Mouse (Mus musculus) heart, embryonic 16.5 days (tissue): ENCODE results near the gene Flnc. TPM values are rescaled to one million over a fixed set of nuclear protein-coding genes. Genes with fewer than 3 reads are reported as not detected.

Source experiments
- ATAC-seq: fragments of 200-750 bp; cut with Nextera tagmentation; replicated peaks from 2 replicates; pipeline ENCODE4 v1.8.0; 2017; ENCODE audit warnings: moderate number of reproducible peaks; ENCODE audit not compliant: insufficient read depth, low FRiP score; ENCODE audit errors: extremely low read depth
- H3K27ac ChIP-seq: fragments of 300-500 bp; sonication (generic); 2 replicates; pipeline ENCODE4 v1.5.1; 2014; ENCODE audit warnings: mild to moderate bottlenecking, low read length, control low read depth, moderate library complexity
- H3K27me3 ChIP-seq: fragments of 300-500 bp; sonication (generic); 2 replicates; pipeline ENCODE4 v1.6.1; 2014; ENCODE audit warnings: low read length, mixed read lengths; ENCODE audit not compliant: control insufficient read depth, insufficient read depth
- H3K36me3 ChIP-seq: fragments of 300-500 bp; sonication (generic); 2 replicates; pipeline ENCODE4 v1.6.1; 2014; ENCODE audit not compliant: control insufficient read depth, insufficient read depth
- H3K4me1 ChIP-seq: fragments of 300-500 bp; sonication (generic); 2 replicates; pipeline ENCODE4 v1.6.1; 2014; ENCODE audit warnings: low read length, mixed read lengths; ENCODE audit not compliant: control insufficient read depth, insufficient read depth
- H3K4me2 ChIP-seq: fragments of 300-500 bp; sonication (generic); 2 replicates; pipeline ENCODE4 v1.6.1; 2014; ENCODE audit warnings: low read depth, mild to moderate bottlenecking, control low read depth, low read length
- H3K4me3 ChIP-seq: fragments of 300-500 bp; sonication (generic); 2 replicates; pipeline ENCODE4 v1.5.1; 2014; ENCODE audit warnings: mild to moderate bottlenecking, control low read depth, low read length
- H3K9ac ChIP-seq: fragments of 300-500 bp; sonication (generic); 2 replicates; pipeline ENCODE4 v1.6.1; 2014; ENCODE audit warnings: low read length, control low read depth
- H3K9me3 ChIP-seq: fragments of 300-500 bp; sonication (generic); replicated peaks from 2 replicates; pipeline ENCODE4 v1.6.1; 2016; ENCODE audit warnings: low read length; ENCODE audit not compliant: control insufficient read depth
- WGBS: fragments of 180-500 bp; shearing (Covaris S2); extraction: QIAGEN DNeasy Blood & Tissue Kit; methylation state at CpG from one replicate; pipeline ENCODE4 v1.1.7; 2014; 5-methylcytosine and 5-hydroxymethylcytosine counted together
- microRNA-seq: library from miRNA; unstranded; fragments of <30 nt; microRNA quantifications from one replicate; pipeline ENCODE4, GENCODE M21; 2017
- polyA plus RNA-seq: library from polyadenylated mRNA; unstranded; fragments of >200 nt; fragmentation: Nextera tagmentation; extraction: Ambion mirVana; gene quantifications from 2 replicates; pipeline ENCODE4 v1.2.1, GENCODE M21; 2015

Flnc gene
- polyA plus RNA-seq, 1 experiment from 2014 or later, result 38.3 TPM

GRCm38 (mm10) chr6:29506834-29507233 is 73.8 kb downstream of the Flnc start:
- ATAC-seq, result no peak

GRCm38 (mm10) chr6:29507447-29508309 is 74.6 kb downstream of the Flnc start, which contains the start of gene Kcp:
TSS of gene Kcp (minus strand) at chr6:29507952.
- peaks cover 10% of the 10 kb centered on the region; the same call in 1 of the 2 replicates for H3K27me3 ChIP-seq
- no peak within 1 kb of the TSS for H3K27ac ChIP-seq
- no peaks in the 10 kb centered on the region for H3K36me3 ChIP-seq
- no peaks in the 10 kb centered on the region for H3K9me3 ChIP-seq
- WGBS, result under 1% methylated on average over 43 of the region's 47 CpGs
- H3K4me2 ChIP-seq, result peak within 1 kb of the TSS; percentile 81
- peaks cover 2% of the 10 kb centered on the region for H3K4me1 ChIP-seq
- H3K4me3 ChIP-seq, result peak within 1 kb of the TSS; percentile 66
- peak; percentile 52 for ATAC-seq
- peak within 1 kb of the TSS; percentile 73 for H3K9ac ChIP-seq

More at GRCm38 (mm10) chr6:29506834-29507233, 73.8 kb downstream of the Flnc start:
- Histone ChIP-seq H3K4me2 (peak overlapping the region; percentile 81), H3K9me3 (no peaks in the 10 kb centered on the region), H3K36me3 (no peaks in the 10 kb centered on the region), H3K4me1 (peaks cover 2% of the 10 kb centered on the region), H3K27me3 (peaks cover 10% of the 10 kb centered on the region; the same call in 1 of the 2 replicates), H3K4me3 (peak overlapping the region; percentile 66), H3K9ac (peak overlapping the region; percentile 1; the same call in 1 of the 2 replicates), H3K27ac (no peak overlapping the region)
- WGBS, result 24% methylated on average over 8 of the region's 8 CpGs

GRCm38 (mm10) chr6:29509086-29509485 is 76.0 kb downstream of the Flnc start:
- Histone ChIP-seq H3K4me2 (no peak overlapping the region), H3K4me3 (no peak overlapping the region), H3K4me1 (peaks cover 10% of the 10 kb centered on the region), H3K9ac (no peak overlapping the region), H3K36me3 (no peaks in the 10 kb centered on the region), H3K27ac (peak overlapping the region; percentile 53; the same call in 1 of the 2 replicates), H3K27me3 (peaks cover 10% of the 10 kb centered on the region; the same call in 1 of the 2 replicates), H3K9me3 (no peaks in the 10 kb centered on the region)
- WGBS, result 48% methylated on average over 2 of the region's 2 CpGs
- no peak for ATAC-seq

Small RNA genes lying within 50 kb of the gene (microRNA-seq; reads per million reads assigned to microRNA genes)
- gene Gm26220 (not detected), gene Gm44354 (not detected)

Other genes starting within 250 kb of the Flnc start
- 42.7 and 48.4 TPM in 2 replicates for gene Impdh1, start 216.9 kb upstream of the Flnc start, polyA plus RNA-seq
- gene Hilpda, start 160.8 kb upstream of the Flnc start, polyA plus RNA-seq, result 23.4 and 25.4 TPM in 2 replicates
- gene Fam71f2, start 153.7 kb upstream of the Flnc start, polyA plus RNA-seq, result 0.29 TPM in 1 of 2 replicates, not detected in the other
- gene Fam71f1, start 114.1 kb upstream of the Flnc start, polyA plus RNA-seq, result not detected in 2 replicates
- 403 and 405 TPM in 2 replicates for gene Calu, start 85.2 kb upstream of the Flnc start, polyA plus RNA-seq
- 0.62 and 0.76 TPM in 2 replicates for gene Opn1sw, start 44.8 kb upstream of the Flnc start, polyA plus RNA-seq
- gene Ccdc136, start 36.9 kb upstream of the Flnc start, polyA plus RNA-seq, result 21.6 and 22.7 TPM in 2 replicates
- gene Atp6v1f, start 34.5 kb downstream of the Flnc start, polyA plus RNA-seq, result 197 and 199 TPM in 2 replicates
- not detected in 2 replicates for gene Atp6v1fnb, start 38.2 kb downstream of the Flnc start, polyA plus RNA-seq
- gene Kcp, start 74.7 kb downstream of the Flnc start, polyA plus RNA-seq, result 9.2 and 9.5 TPM in 2 replicates
- 5.4 and 5.7 TPM in 2 replicates for gene Irf5, start 93.4 kb downstream of the Flnc start, polyA plus RNA-seq
- 63.5 and 66.4 TPM in 2 replicates for gene Tnpo3, start 176.6 kb downstream of the Flnc start, polyA plus RNA-seq